Mouse (Mus musculus): ENCODE measurements around the gene Gprc6a. TPM values are rescaled to one million over a fixed set of nuclear protein-coding genes. Genes with fewer than 3 reads are reported as not detected.

The Gprc6a gene
- polyA plus RNA-seq, 1 experiment, result not detected

DNA sequence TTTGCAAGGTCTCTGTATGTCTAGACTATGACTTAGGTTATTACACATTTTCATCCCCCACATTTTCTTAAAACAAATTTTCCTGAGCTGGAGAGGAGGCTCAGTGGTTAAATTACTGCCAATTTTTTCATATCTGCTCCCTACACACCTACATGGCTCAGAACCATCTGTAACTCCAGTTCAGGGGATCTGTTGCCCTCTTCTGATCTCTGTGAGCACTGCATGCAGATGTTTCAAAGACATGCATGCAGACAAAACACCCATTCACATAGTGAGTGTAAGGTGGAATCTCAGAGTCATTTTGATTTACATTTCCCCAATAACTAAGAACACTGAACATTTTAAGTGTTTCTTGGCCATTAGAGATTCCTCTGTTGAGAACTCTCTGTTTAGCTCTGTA, 38.1 kb upstream of the Gprc6a start:
- no peaks in the 10 kb centered on the region for H3K36me3 ChIP-seq (ENCODE audit: control insufficient read depth, insufficient read depth)
- H3ac ChIP-seq (ENCODE audit: control insufficient read depth, insufficient read length), result no peak overlapping the region
- H3K27me3 ChIP-seq (ENCODE audit: control insufficient read depth, insufficient read depth, insufficient read length), result no peaks in the 10 kb centered on the region
- H3K4me3 ChIP-seq, result no peak overlapping the region
- TF ChIP-seq POLR2AphosphoS2 (IDR thresholded peaks at IDR 0.05; ENCODE audit: insufficient read length, low read depth) (no peak), CEBPB (IDR thresholded peaks at IDR 0.05; ENCODE audit: insufficient read depth, poor library complexity, severe bottlenecking) (no peak), TCF3 (IDR thresholded peaks at IDR 0.05; ENCODE audit: insufficient read length, low read depth) (no peak), TCF12 (IDR thresholded peaks at IDR 0.05; ENCODE audit: insufficient read depth, poor library complexity, severe bottlenecking) (no peak), E2F4 (IDR thresholded peaks at IDR 0.05; ENCODE audit: insufficient read depth) (no peak), USF1 (IDR thresholded peaks at IDR 0.05; ENCODE audit: low read depth) (no peak), MYOG (IDR thresholded peaks at IDR 0.05; ENCODE audit: control insufficient read depth in 1 of 3, insufficient read depth in 1 of 3, insufficient read length in 2 of 3, low read depth in 2 of 3) (no peak), MYOD1 (IDR thresholded peaks at IDR 0.05; ENCODE audit: control insufficient read depth in 1 of 3, insufficient read length in 2 of 3, low read depth in 2 of 3) (no peak), MAX (IDR thresholded peaks at IDR 0.05; ENCODE audit: low read depth) (no peak), REST (IDR thresholded peaks at IDR 0.05; ENCODE audit: insufficient read depth, insufficient read length) (no peak), POLR2A (IDR thresholded peaks at IDR 0.05; ENCODE audit: insufficient read length, low read depth) (no peak), SRF (IDR thresholded peaks at IDR 0.05; ENCODE audit: control insufficient read depth, insufficient read length, low read depth) (no peak)
- H3K4me2 ChIP-seq (ENCODE audit: low read depth), result no peak overlapping the region
- no peaks in the 10 kb centered on the region for H3K79me2 ChIP-seq (ENCODE audit: control insufficient read depth, insufficient read depth)

DNA sequence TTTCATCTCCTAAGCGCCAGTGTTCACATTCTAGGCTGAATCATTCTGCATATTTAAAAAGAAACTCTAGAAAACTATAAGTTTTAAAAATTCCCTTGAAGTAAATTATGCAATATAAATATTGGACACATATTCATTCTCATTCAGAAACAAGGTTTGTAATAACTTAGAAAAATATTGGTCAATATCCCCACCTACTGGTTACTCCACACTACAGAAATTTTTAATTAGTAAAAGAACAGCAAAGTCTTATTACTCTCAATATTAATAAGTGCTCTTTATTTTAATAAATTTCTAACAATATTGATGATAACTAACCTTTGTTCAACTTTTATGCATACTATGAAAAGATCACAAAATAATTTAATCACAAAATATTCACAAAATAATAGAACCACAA, 26.1 kb upstream of the Gprc6a start:
- Histone ChIP-seq H3K36me3 (ENCODE audit: control insufficient read depth, insufficient read depth) (no peaks in the 10 kb centered on the region), H3K79me2 (ENCODE audit: control insufficient read depth, insufficient read depth) (no peaks in the 10 kb centered on the region), H3K4me3 (no peak overlapping the region), H3K4me2 (ENCODE audit: low read depth) (no peak overlapping the region), H3K27me3 (ENCODE audit: control insufficient read depth, insufficient read depth, insufficient read length) (no peaks in the 10 kb centered on the region), H3ac (ENCODE audit: control insufficient read depth, insufficient read length) (no peak overlapping the region)
- TF ChIP-seq POLR2A (IDR thresholded peaks at IDR 0.05; ENCODE audit: insufficient read length, low read depth), result no peak
- TF ChIP-seq MYOD1 (IDR thresholded peaks at IDR 0.05; ENCODE audit: control insufficient read depth in 1 of 3, insufficient read length in 2 of 3, low read depth in 2 of 3), result no peak
- TF ChIP-seq E2F4 (IDR thresholded peaks at IDR 0.05; ENCODE audit: insufficient read depth), result no peak
- TF ChIP-seq SRF (IDR thresholded peaks at IDR 0.05; ENCODE audit: control insufficient read depth, insufficient read length, low read depth), result no peak
- no peak for TF ChIP-seq TCF12 (IDR thresholded peaks at IDR 0.05; ENCODE audit: insufficient read depth, poor library complexity, severe bottlenecking)
- no peak for TF ChIP-seq USF1 (IDR thresholded peaks at IDR 0.05; ENCODE audit: low read depth)
- TF ChIP-seq POLR2AphosphoS2 (IDR thresholded peaks at IDR 0.05; ENCODE audit: insufficient read length, low read depth), result no peak
- no peak for TF ChIP-seq REST (IDR thresholded peaks at IDR 0.05; ENCODE audit: insufficient read depth, insufficient read length)
- TF ChIP-seq MYOG (IDR thresholded peaks at IDR 0.05; ENCODE audit: control insufficient read depth in 1 of 3, insufficient read depth in 1 of 3, insufficient read length in 2 of 3, low read depth in 2 of 3), result no peak
- TF ChIP-seq CEBPB (IDR thresholded peaks at IDR 0.05; ENCODE audit: insufficient read depth, poor library complexity, severe bottlenecking), result no peak
- no peak for TF ChIP-seq MAX (IDR thresholded peaks at IDR 0.05; ENCODE audit: low read depth)
- no peak for TF ChIP-seq TCF3 (IDR thresholded peaks at IDR 0.05; ENCODE audit: insufficient read length, low read depth)

DNA sequence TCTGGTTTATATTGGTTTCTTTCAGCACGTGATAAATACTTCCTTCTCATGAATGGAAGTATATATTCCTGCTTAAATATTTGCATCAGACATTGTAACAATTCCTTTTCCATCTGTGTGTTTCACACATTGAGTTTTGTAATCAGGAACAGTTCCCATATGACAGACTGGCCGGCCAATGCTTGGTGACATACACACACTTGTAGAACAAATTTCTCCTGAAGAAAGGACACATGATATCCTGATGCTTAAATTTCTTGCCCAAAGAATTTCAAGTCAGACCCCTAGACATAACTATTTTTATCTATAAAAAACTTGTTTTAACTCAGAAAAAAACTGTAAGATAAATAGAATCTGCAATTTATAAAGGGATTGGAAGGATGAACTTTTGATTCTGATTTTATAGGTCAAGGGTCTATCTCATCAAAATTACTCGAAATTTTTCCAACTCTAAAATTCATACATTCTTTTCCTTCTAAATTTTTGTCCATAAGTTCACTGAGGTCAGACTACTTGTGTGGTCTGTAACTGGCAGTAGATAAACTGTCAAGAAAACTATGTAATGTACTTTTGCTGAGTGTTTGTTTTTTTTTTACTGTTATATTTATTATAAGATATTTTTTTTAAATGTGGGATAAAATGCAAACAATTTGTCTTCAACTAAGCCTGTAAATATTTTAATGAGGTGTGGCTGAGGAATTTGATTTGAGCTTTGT, 18.4 kb upstream of the Gprc6a start:
- Histone ChIP-seq H3K27me3 (ENCODE audit: control insufficient read depth, insufficient read depth, insufficient read length) (no peaks in the 10 kb centered on the region), H3ac (ENCODE audit: control insufficient read depth, insufficient read length) (no peak overlapping the region), H3K79me2 (ENCODE audit: control insufficient read depth, insufficient read depth) (no peaks in the 10 kb centered on the region), H3K36me3 (ENCODE audit: control insufficient read depth, insufficient read depth) (no peaks in the 10 kb centered on the region), H3K4me2 (ENCODE audit: low read depth) (no peak overlapping the region), H3K4me3 (no peak overlapping the region)
- TF ChIP-seq MYOG (IDR thresholded peaks at IDR 0.05; ENCODE audit: control insufficient read depth in 1 of 3, insufficient read depth in 1 of 3, insufficient read length in 2 of 3, low read depth in 2 of 3) (no peak), MYOD1 (IDR thresholded peaks at IDR 0.05; ENCODE audit: control insufficient read depth in 1 of 3, insufficient read length in 2 of 3, low read depth in 2 of 3) (no peak), TCF12 (IDR thresholded peaks at IDR 0.05; ENCODE audit: insufficient read depth, poor library complexity, severe bottlenecking) (no peak), TCF3 (IDR thresholded peaks at IDR 0.05; ENCODE audit: insufficient read length, low read depth) (no peak), E2F4 (IDR thresholded peaks at IDR 0.05; ENCODE audit: insufficient read depth) (no peak), CEBPB (IDR thresholded peaks at IDR 0.05; ENCODE audit: insufficient read depth, poor library complexity, severe bottlenecking) (no peak)

DNA sequence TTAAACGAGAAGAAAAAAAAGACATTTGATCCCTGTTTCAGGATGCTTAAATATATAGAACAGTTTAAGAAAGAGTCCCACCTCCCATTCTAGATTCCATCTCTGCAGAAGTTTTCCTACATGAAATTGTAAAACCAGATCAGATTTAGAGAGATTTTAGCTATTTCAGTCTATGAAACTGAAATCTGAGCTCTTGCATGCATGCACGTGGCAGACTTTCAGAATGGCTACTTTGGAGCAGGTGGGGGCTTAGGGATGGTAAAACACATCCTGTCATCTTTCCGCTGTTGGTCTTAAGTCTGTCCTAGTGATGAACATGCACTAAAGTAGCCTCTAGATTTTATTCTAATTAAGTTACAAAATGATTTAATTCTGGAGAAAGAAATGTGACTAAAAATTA, 10.1 kb downstream of the Gprc6a start:
- Histone ChIP-seq H3K36me3 (ENCODE audit: control insufficient read depth, insufficient read depth) (no peaks in the 10 kb centered on the region), H3K27me3 (ENCODE audit: control insufficient read depth, insufficient read depth, insufficient read length) (no peaks in the 10 kb centered on the region), H3K79me2 (ENCODE audit: control insufficient read depth, insufficient read depth) (no peaks in the 10 kb centered on the region), H3K4me2 (ENCODE audit: low read depth) (no peak overlapping the region), H3ac (ENCODE audit: control insufficient read depth, insufficient read length) (no peak overlapping the region), H3K4me3 (no peak overlapping the region)
- TF ChIP-seq POLR2A (IDR thresholded peaks at IDR 0.05; ENCODE audit: insufficient read length, low read depth) (no peak), TCF12 (IDR thresholded peaks at IDR 0.05; ENCODE audit: insufficient read depth, poor library complexity, severe bottlenecking) (no peak), E2F4 (IDR thresholded peaks at IDR 0.05; ENCODE audit: insufficient read depth) (no peak), POLR2AphosphoS2 (IDR thresholded peaks at IDR 0.05; ENCODE audit: insufficient read length, low read depth) (no peak), SRF (IDR thresholded peaks at IDR 0.05; ENCODE audit: control insufficient read depth, insufficient read length, low read depth) (no peak), REST (IDR thresholded peaks at IDR 0.05; ENCODE audit: insufficient read depth, insufficient read length) (no peak), CEBPB (IDR thresholded peaks at IDR 0.05; ENCODE audit: insufficient read depth, poor library complexity, severe bottlenecking) (no peak), TCF3 (IDR thresholded peaks at IDR 0.05; ENCODE audit: insufficient read length, low read depth) (no peak), MYOD1 (IDR thresholded peaks at IDR 0.05; ENCODE audit: control insufficient read depth in 1 of 3, insufficient read length in 2 of 3, low read depth in 2 of 3) (no peak), USF1 (IDR thresholded peaks at IDR 0.05; ENCODE audit: low read depth) (no peak), MYOG (IDR thresholded peaks at IDR 0.05; ENCODE audit: control insufficient read depth in 1 of 3, insufficient read depth in 1 of 3, insufficient read length in 2 of 3, low read depth in 2 of 3) (no peak), MAX (IDR thresholded peaks at IDR 0.05; ENCODE audit: low read depth) (no peak)
